Mouse (Mus musculus) testis, postnatal 10 days (tissue): ENCODE measurements around the gene Srcin1.

Experiments used
- DNase-seq: peaks from one replicate; pipeline ENCODE4 v3.0.0; 2021; ENCODE audit warnings: low spot score

Srcin1 gene

GRCm38 (mm10) chr11:97466444-97467160 lies 109.4 kb downstream of the Srcin1 start:
- DNase-seq: no peak

DNA sequence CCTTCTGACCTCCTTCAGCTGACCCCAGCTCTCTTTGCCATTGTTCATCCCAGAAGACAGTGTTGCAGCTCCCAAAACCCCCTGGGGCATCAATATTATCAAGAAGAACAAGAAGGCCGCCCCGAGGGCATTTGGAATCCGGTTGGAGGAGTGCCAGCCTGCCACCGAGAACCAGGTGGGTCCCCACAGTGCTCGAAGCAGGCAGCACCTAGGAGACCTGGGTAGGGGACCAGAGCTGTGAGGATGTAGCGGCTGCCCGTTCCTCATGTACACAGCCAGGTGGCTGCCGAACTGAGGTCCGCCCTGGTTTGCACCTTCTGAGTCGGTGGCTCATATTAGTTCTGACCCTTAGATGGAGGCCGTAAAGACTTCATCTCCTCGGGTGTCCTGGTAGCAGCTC lies 110.0 kb downstream of the Srcin1 start:
- DNase-seq: no peak

GRCm38 (mm10) chr11:97463991-97464390 lies 112.0 kb downstream of the Srcin1 start:
- no peak for DNase-seq

- DNase-seq: no peak
These were observed 112.8 kb downstream of the Srcin1 start for GRCm38 (mm10) chr11:97463166-97463565.

DNA sequence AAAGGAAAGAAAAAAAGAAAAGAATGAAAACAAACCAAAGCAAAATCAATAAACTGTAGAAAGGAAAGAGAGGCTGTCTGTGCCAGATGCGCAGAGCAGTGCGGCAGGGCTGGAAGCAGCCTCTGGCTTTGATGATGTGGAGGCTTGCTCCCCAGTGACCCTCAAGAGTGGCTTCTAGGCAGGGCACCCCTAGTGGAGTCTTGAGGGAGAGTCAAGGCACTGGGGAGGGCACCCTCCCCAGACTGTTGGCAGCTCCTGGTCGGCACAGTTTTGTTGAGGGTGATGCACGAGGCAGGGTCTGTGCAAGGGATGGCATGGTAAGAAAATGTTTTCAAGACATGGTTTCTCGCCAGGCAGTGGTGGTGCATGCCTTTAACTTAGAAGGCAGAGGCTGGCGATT lies 113.4 kb downstream of the Srcin1 start:
- no peak for DNase-seq

DNA sequence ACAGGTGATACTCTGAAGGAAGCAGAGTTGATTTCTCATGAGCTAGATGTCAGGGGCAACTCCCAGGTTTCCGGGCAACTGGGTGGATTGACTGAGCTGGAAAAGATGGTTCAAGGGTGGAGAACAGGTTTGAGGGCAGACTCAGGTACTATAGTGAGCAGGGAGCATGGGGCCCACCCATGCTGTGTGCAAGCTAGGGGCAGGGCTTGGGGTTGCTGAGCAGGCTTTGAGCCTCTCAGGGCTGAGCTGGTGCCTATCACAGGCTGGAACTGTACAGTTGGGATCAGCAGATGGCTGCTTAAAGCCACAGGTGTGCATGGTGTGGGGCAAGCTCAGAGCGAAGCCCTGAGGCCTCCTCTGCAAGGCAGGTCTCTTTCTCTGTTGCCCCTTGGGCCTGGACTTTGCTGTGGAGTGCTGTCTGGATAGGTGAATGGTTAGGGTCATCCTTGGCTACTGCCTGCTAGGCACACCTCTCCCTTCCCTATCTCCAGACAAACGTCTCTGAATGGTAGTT lies 114.6 kb downstream of the Srcin1 start:
- DNase-seq: no peak
